Mouse (Mus musculus) limb, embryonic 13.5 days (tissue): ENCODE measurements around the gene Apol10a. TPM values are rescaled to one million over a fixed set of nuclear protein-coding genes. Genes with fewer than 3 reads are reported as not detected.
"Not testable (repeated sequence)": the region's sequence is repeated elsewhere in the genome, so short reads cannot be mapped to it uniquely, and the experiment has no call there.

Experiments
- ATAC-seq: fragments of 200-750 bp; cut with Nextera tagmentation; 2 replicates; pipeline ENCODE4 v1.8.0; 2017; ENCODE audit warnings: low read depth, moderate number of reproducible peaks, moderate TSS enrichment; ENCODE audit not compliant: low FRiP score
- H3K27ac ChIP-seq: fragments of 300-500 bp; sonication (generic); 2 replicates; pipeline ENCODE4 v1.5.1; 2015; ENCODE audit warnings: inconsistent platforms, mild to moderate bottlenecking, moderate library complexity
- H3K27me3 ChIP-seq: fragments of 300-500 bp; sonication (generic); 2 replicates; pipeline ENCODE4 v1.6.1; 2015; ENCODE audit warnings: mild to moderate bottlenecking, inconsistent platforms
- H3K36me3 ChIP-seq: fragments of 300-500 bp; sonication (generic); 2 replicates; pipeline ENCODE4 v1.6.1; 2015; ENCODE audit warnings: inconsistent platforms, mild to moderate bottlenecking, moderate library complexity
- H3K4me1 ChIP-seq: fragments of 300-500 bp; sonication (generic); 2 replicates; pipeline ENCODE4 v1.6.1; 2015; ENCODE audit warnings: inconsistent platforms
- H3K4me2 ChIP-seq: fragments of 300-500 bp; sonication (generic); replicated peaks from 2 replicates; pipeline ENCODE4 v1.6.1; 2015; ENCODE audit warnings: inconsistent platforms, mild to moderate bottlenecking, moderate library complexity
- H3K4me3 ChIP-seq: fragments of 300-500 bp; sonication (generic); 2 replicates; pipeline ENCODE4 v1.5.1; 2015; ENCODE audit warnings: moderate library complexity, mild to moderate bottlenecking, inconsistent platforms
- H3K9ac ChIP-seq: fragments of 300-500 bp; sonication (generic); 2 replicates; pipeline ENCODE4 v1.6.1; 2015; ENCODE audit warnings: mild to moderate bottlenecking, inconsistent platforms
- H3K9me3 ChIP-seq: fragments of 300-500 bp; sonication (generic); 2 replicates; pipeline ENCODE4 v1.6.1; 2016; ENCODE audit warnings: inconsistent platforms
- WGBS: fragments of 180-500 bp; shearing (Covaris S2); methylation state at CpG from one replicate; pipeline ENCODE4 v1.1.7; 2015; 5-methylcytosine and 5-hydroxymethylcytosine counted together
- polyA plus RNA-seq: library from polyadenylated mRNA; unstranded; fragments of >200 nt; fragmentation: Nextera tagmentation; extraction: Ambion mirVana; gene quantifications from 2 replicates; pipeline ENCODE4 v1.2.1, GENCODE M21; 2015

Apol10a gene
- polyA plus RNA-seq, 1 experiment from 2014 or later: not detected

DNA sequence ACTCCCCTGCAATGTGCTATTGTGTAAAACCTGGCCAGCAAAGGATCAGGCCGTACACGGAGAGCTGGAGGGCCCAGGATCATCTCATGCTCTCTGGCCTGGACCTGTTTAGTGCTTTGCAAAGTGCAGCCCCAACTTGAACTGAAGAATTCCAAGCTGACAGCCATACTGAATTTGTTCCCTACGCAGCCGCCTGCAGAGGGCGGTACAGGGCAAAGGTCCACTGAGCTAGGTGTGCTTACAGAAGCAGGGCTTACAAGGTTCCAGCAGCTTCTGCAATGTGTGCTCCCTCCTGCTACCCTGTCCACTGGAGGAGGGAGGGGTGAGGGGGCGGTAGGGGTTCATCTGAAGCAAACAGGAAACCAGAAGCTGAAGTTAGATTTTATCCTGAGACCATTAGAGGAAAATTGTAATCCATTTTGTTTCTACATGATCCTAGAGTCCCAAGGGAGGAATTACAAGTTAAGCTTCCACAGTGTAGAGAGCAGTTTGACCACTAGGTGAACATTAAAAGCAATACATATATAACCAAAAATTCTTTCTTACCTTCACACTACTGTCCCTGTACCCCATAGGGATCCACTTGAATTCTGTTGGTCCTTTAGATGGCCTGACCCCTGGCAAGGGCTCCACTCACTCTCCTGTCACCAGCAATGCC is 46.5 kb downstream of the Apol10a start:
- H3K9ac ChIP-seq, H3K4me2 ChIP-seq, H3K36me3 ChIP-seq, ATAC-seq, H3K9me3 ChIP-seq, H3K27me3 ChIP-seq, H3K4me3 ChIP-seq, H3K4me1 ChIP-seq, H3K27ac ChIP-seq: not testable (repeated sequence)
- WGBS: 10% methylated on average over 6 of the region's 6 CpGs

DNA sequence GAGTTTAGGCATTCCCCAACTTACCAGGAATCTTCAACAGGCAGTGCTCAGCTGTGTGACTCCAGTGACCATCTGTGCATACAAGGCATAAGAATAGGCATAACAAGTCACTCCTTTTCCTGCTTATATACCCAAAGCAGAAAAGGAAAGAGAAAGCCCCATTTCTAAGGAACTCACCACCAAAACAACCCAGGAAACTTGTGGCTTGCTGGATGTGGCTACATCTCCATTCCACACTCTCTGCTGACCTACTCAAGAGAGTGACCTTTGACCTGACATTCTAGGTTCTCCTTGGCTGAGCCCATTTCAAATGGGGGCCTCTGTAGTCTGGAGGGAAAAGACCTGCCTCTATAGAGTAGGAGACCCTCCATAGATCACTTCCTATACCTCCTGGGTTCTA is 56.4 kb downstream of the Apol10a start, which contains the start of gene Apol7c:
TSS of gene Apol7c (minus strand) at position 101 of the 400 bp plus-strand sequence.
- no peak within 1 kb of the TSS for H3K4me3 ChIP-seq
- no peaks in the 10 kb centered on the region for H3K4me1 ChIP-seq
- no peaks in the 10 kb centered on the region for H3K9me3 ChIP-seq
- no peak within 1 kb of the TSS for H3K27ac ChIP-seq
- no peak within 1 kb of the TSS for H3K4me2 ChIP-seq
- H3K9ac ChIP-seq: no peak within 1 kb of the TSS
- no peaks in the 10 kb centered on the region for H3K27me3 ChIP-seq
- H3K36me3 ChIP-seq: no peaks in the 10 kb centered on the region
- ATAC-seq: no peak

DNA sequence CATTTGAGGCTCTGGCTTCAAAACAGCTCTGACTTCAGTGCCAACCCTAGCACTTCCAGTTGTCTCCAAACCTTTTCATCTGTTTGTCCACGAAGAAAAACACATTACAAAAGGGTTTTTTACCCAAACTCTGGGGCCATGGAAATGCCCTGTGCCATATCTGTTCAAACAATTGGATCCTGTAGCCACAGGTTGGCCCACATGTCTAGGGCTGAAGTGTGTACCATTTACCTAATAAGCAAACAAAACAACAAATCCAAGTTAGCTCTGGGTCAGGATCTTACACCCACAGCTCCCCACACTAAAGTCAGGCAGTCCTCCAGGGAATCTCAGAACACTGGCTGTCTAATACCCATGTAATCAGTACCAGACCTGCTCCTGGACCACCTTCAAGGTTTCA is 62.4 kb downstream of the Apol10a start:
- H3K36me3 ChIP-seq, H3K4me1 ChIP-seq, H3K4me2 ChIP-seq, H3K9me3 ChIP-seq, H3K27me3 ChIP-seq, ATAC-seq, H3K4me3 ChIP-seq, H3K9ac ChIP-seq, H3K27ac ChIP-seq: not testable (repeated sequence)
- WGBS: 43% methylated on average over 1 of the region's 1 CpGs

Other genes starting within 250 kb of the Apol10a start
- gene Rbfox2, start 170.0 kb upstream of the Apol10a start, polyA plus RNA-seq: 78.4 and 83.1 TPM in 2 replicates
- gene Apol7a, start 77.9 kb upstream of the Apol10a start, polyA plus RNA-seq: not detected in 2 replicates
- not detected in 2 replicates for gene Apol9a, start 65.9 kb upstream of the Apol10a start, polyA plus RNA-seq
- gene Apol7b, start 29.6 kb upstream of the Apol10a start, polyA plus RNA-seq: 0.13 TPM in 1 of 2 replicates, not detected in the other
- not detected in 2 replicates for gene Apol11a, start 31.2 kb downstream of the Apol10a start, polyA plus RNA-seq
- gene Apol7c, start 56.3 kb downstream of the Apol10a start, polyA plus RNA-seq: not detected in 2 replicates
- gene 1700025B11Rik, start 84.8 kb downstream of the Apol10a start, polyA plus RNA-seq: not detected in 2 replicates
- gene Apol10b, start 119.1 kb downstream of the Apol10a start, polyA plus RNA-seq: 0.08 and 0.18 TPM in 2 replicates
- gene Gm36245, start 122.2 kb downstream of the Apol10a start, polyA plus RNA-seq: not detected in 2 replicates
- gene Apol11b, start 166.2 kb downstream of the Apol10a start, polyA plus RNA-seq: 0.08 TPM in 1 of 2 replicates, not detected in the other
- gene Apol7e, start 221.8 kb downstream of the Apol10a start, polyA plus RNA-seq: 0.11 TPM in 1 of 2 replicates, not detected in the other